Mouse (Mus musculus) MEL-GATA-1-ER (cell line): Measurements from ENCODE around the gene Pym1.

Experiments used
- DNase-seq: peaks from one replicate; pipeline ENCODE4 v3.0.0-alpha.2; 2012; ENCODE audit warnings: low read depth; ENCODE audit errors: extremely low read depth

Gene Pym1

GRCm38 (mm10) chr10:128804271-128805091 lies 56.8 kb downstream of the Pym1 start, which contains the start of gene Tmem198b:
Gene Tmem198b (minus strand): TSS chr10:128804370.
- DNase-seq = peak; percentile 66

- DNase-seq = peak; percentile 89
Observed at GRCm38 (mm10) chr10:128805092-128806000, 57.7 kb downstream of the Pym1 start.

GRCm38 (mm10) chr10:128806086-128806485 lies 58.4 kb downstream of the Pym1 start:
- DNase-seq = no peak

- no peak for DNase-seq
Observed at GRCm38 (mm10) chr10:128807018-128807417, 59.3 kb downstream of the Pym1 start.
